Mouse (Mus musculus) small intestine, adult 2 months (tissue): ENCODE measurements around the gene Ip6k3. TPM values are rescaled to one million over a fixed set of nuclear protein-coding genes. Genes with fewer than 3 reads are reported as not detected.
A peak's percentile ranks its signal among the peaks of the same experiment; 100 is the strongest.

ENCODE experiments used
- H3K27ac ChIP-seq: fragments of 200-500 bp; 2 replicates; pipeline ENCODE4 v1.5.1; 2012; ENCODE audit warnings: low read depth, low read length, control low read depth, inconsistent platforms; ENCODE audit not compliant: insufficient read depth
- H3K27me3 ChIP-seq: fragments of 200-500 bp; 2 replicates; pipeline ENCODE4 v1.6.1; 2012; ENCODE audit warnings: mild to moderate bottlenecking, moderate library complexity, low read length, inconsistent platforms; ENCODE audit not compliant: control insufficient read depth, insufficient read depth
- H3K36me3 ChIP-seq: fragments of 200-500 bp; 2 replicates; pipeline ENCODE4 v1.6.1; 2012; ENCODE audit warnings: mild to moderate bottlenecking, low read length, control low read depth, inconsistent platforms; ENCODE audit not compliant: control insufficient read depth, insufficient read depth
- H3K4me1 ChIP-seq: fragments of 200-500 bp; 2 replicates; pipeline ENCODE4 v1.6.1; 2012; ENCODE audit warnings: low read length, inconsistent platforms, mixed read lengths; ENCODE audit not compliant: control insufficient read depth, insufficient read depth, insufficient read length
- H3K4me3 ChIP-seq: fragments of 200-500 bp; 2 replicates; pipeline ENCODE4 v1.5.1; 2012; ENCODE audit warnings: low read depth, mild to moderate bottlenecking, control low read depth, inconsistent platforms, low read length, moderate library complexity
- CTCF ChIP-seq: fragments of 200-500 bp; IDR thresholded peaks from 2 replicates; pipeline ENCODE4 v1.5.1; 2012; ENCODE audit warnings: low read depth, mild to moderate bottlenecking, control low read depth, inconsistent platforms, low read length, moderate library complexity, mixed read lengths; ENCODE audit not compliant: insufficient replicate concordance, insufficient read length; ENCODE audit errors: extremely low read depth
- POLR2A ChIP-seq: fragments of 200-500 bp; IDR thresholded peaks from 2 replicates; pipeline ENCODE4 v1.6.1; 2012; ENCODE audit warnings: low read depth, mild to moderate bottlenecking, control low read depth, inconsistent platforms, low read length, moderate library complexity
- WGBS: fragments of 180-500 bp; shearing (Covaris S2); methylation state at CpG from one replicate; pipeline ENCODE4 v1.1.7; 2018; 5-methylcytosine and 5-hydroxymethylcytosine counted together
- polyA plus RNA-seq: library from polyadenylated mRNA; depleted of rRNA; stranded (reverse); fragments of >200 nt; gene quantifications from 2 replicates; pipeline ENCODE4 v1.2.3, GENCODE M21; 2012

Gene Ip6k3
- polyA plus RNA-seq, 1 experiment: not detected

DNA sequence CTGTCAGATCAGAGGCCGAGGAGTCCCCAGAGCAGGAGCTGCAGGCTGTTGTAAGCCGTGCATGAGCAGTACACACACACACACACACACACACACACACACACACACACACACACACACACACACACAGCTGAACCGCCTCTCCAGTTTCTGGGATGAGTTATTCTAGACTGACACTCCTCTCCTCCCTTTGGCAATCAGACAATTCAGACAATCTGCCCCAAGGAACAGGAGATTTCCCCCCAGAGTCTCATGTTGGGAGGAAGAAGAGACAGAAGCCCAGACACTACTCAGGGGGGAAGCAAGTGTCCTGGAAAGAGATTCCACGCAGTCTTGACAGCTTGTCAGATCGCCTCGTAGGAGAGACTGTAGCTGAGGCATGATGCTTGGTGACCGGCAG is 28.3 kb downstream of the Ip6k3 start:
- Histone ChIP-seq H3K27ac (no peak overlapping the region), H3K36me3 (no peaks in the 10 kb centered on the region), H3K4me1 (0 out of 2 replicates have a peak, but pooled peaks cover 3% of the 10 kb centered on the region), H3K4me3 (no peak overlapping the region), H3K27me3 (no peaks in the 10 kb centered on the region)
- TF ChIP-seq POLR2A (no peak), CTCF (no peak)
- 69% methylated on average over 7 of the region's 7 CpGs for WGBS

DNA sequence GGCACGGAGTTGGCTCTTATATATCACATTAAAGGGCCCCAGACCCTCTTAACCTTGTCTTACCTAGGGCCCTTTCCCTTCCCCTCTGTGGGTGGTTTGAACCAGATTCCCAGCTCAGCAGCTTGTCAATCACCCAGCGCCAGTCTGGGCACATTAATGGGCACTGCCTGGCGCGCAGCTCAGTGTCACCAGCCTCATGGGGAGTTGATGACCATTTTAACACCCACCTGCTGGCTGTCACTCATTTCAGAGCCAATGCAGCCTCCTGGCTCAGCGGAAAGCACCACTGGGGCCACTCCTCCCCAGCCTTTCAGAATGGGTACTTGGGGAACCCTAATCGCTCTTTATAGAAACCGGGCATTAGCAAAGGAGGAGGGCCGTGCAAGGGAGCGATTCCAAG is 29.2 kb downstream of the Ip6k3 start:
- H3K4me1 ChIP-seq: peaks cover 6% of the 10 kb centered on the region
- TF ChIP-seq POLR2A (no peak), CTCF (no peak)
- H3K4me3 ChIP-seq: no peak overlapping the region
- WGBS: 82% methylated on average over 9 of the region's 9 CpGs
- no peak overlapping the region for H3K27ac ChIP-seq
- no peaks in the 10 kb centered on the region for H3K27me3 ChIP-seq
- H3K36me3 ChIP-seq: no peaks in the 10 kb centered on the region

DNA sequence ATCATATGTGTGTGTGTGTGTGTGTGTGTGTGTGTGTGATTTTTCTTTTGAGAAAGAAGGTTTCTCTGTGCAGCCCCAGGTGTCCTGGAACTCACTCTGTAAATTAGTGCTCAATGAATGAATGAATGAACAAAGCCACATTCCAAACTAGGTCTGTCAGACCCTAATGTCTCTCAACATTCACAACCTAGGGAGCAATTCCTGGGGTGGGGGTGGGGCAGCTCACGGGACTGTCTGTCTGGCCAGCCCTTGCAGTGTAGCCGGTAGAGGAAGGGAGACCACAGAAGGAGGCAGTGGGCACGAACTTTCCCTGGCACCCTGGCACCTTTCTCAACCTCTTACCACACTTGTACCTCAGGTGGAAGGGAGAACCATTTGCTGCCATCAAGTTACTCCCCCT is 32.9 kb downstream of the Ip6k3 start:
- TF ChIP-seq POLR2A: no peak
- no peak for TF ChIP-seq CTCF
- WGBS: 41% methylated on average over 3 of the region's 3 CpGs
- no peaks in the 10 kb centered on the region for H3K36me3 ChIP-seq
- no peaks in the 10 kb centered on the region for H3K27me3 ChIP-seq
- H3K27ac ChIP-seq: no peak overlapping the region
- H3K4me1 ChIP-seq: peaks cover 9% of the 10 kb centered on the region
- H3K4me3 ChIP-seq: no peak overlapping the region

DNA sequence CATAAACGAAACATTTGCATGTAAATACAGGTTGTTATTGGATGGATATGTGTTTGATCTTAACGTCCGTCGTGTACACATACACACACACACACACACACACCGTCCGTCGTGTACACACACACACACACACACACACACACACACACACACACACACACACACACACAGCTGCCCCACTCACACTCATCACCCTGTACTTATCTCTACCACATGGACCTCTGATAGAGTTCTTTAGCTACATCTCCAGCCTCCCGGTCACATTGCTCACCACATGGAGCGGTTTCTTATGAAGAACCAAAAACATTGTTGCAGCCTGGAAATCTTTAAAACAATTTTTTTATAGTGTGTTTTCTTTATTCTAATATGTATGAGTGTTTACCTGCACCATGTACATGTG is 33.4 kb downstream of the Ip6k3 start:
- Histone ChIP-seq H3K4me1 (peaks cover 9% of the 10 kb centered on the region), H3K36me3 (no peaks in the 10 kb centered on the region), H3K4me3 (peak overlapping the region; percentile 78), H3K27ac (no peak overlapping the region), H3K27me3 (no peaks in the 10 kb centered on the region)
- 12% methylated on average over 9 of the region's 9 CpGs for WGBS
- TF ChIP-seq POLR2A (no peak), CTCF (no peak)

DNA sequence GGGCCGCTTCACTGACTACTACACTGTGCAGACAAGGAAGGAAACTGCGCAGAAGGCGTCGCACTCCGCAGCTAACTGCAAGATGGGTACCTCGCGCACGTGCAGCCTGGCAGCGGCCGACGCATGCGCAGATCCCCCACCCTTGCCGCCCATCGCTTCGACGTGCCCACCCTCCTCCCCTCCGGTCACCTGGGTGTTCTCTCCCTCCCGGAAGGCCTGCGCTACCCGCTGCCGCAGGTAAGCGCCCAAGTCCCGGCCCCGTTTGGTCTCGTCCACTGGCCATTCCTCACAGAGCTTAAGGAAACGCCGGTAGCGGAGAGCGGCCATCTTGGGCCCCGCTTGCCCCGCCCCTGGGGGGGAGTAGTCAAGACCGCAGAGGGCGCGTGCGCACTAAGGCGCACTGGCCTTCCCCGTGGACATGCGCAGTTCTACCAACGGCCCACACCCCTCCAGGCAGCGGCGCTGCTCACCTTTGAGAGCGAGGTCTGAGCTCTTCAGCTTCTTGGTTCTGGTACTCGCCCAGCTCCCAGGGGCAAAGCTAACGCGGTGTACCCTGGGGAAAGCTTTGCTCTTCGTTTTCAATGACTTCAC is 33.9 kb downstream of the Ip6k3 start, which contains the start of gene Uqcc2:
Gene Uqcc2, minus strand, starts transcription at position 366 of the 591 bp plus-strand sequence.
- H3K27ac ChIP-seq: no peak within 1 kb of the TSS; the same call in 1 of the 2 replicates
- peaks cover 9% of the 10 kb centered on the region for H3K4me1 ChIP-seq
- WGBS: under 1% methylated on average over 46 of the region's 46 CpGs
- no peaks in the 10 kb centered on the region for H3K27me3 ChIP-seq
- H3K36me3 ChIP-seq: no peaks in the 10 kb centered on the region
- TF ChIP-seq POLR2A: peak; percentile 89
- peak; percentile 49; the same call in 1 of the 2 replicates for TF ChIP-seq CTCF
- peak within 1 kb of the TSS; percentile 78 for H3K4me3 ChIP-seq

DNA sequence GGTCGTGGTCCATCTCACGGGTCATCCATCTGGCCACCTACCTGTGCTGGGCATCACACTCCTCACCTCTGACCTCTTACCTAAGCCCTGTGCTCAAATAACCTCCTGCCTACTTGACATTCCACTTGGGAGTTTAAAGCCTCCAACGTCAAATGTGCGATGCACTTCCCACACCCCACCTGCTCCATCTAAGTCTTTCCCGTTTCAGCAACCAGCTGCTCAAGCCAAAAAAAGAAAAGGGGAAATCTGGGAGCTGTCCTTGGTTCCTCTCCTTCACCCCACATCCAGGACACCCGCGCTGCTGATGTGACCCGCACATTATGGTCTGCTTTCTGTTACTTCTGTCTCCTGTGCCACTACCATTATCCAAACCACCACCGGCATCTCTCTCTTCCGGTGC is 35.4 kb downstream of the Ip6k3 start:
- Histone ChIP-seq H3K36me3 (no peaks in the 10 kb centered on the region), H3K4me1 (peaks cover 9% of the 10 kb centered on the region), H3K27ac (no peak overlapping the region), H3K4me3 (no peak overlapping the region), H3K27me3 (no peaks in the 10 kb centered on the region)
- WGBS: 93% methylated on average over 10 of the region's 10 CpGs
- no peak for TF ChIP-seq CTCF
- no peak for TF ChIP-seq POLR2A

DNA sequence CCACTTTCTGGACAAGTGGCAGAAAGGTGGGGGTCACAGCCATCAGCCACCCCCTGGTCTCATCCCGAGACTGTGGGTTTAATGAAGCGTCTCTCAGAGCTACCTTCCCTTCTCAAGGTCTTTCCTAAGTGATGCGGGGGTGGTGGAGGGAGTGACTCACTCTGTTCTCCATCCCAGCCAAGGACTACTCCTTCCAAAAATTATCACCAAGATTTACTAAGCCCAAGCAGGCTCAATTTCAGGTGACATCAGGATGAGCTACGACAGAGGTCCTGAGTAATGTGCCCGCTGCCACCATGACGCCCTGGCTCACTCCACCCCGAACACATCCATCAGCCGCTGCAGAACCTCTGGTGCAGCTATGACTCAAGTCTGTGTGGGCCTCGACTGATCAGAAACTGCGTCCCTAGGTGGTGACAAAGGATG is 36.3 kb downstream of the Ip6k3 start:
- H3K27ac ChIP-seq: no peak overlapping the region
- H3K27me3 ChIP-seq: no peaks in the 10 kb centered on the region
- no peak overlapping the region for H3K4me3 ChIP-seq
- peaks cover 9% of the 10 kb centered on the region for H3K4me1 ChIP-seq
- 91% methylated on average over 10 of the region's 10 CpGs for WGBS
- TF ChIP-seq CTCF: no peak
- no peak for TF ChIP-seq POLR2A
- H3K36me3 ChIP-seq: no peaks in the 10 kb centered on the region
